22 mouse cellular contexts compared by ENCODE assay signal in the genomic region with DNA sequence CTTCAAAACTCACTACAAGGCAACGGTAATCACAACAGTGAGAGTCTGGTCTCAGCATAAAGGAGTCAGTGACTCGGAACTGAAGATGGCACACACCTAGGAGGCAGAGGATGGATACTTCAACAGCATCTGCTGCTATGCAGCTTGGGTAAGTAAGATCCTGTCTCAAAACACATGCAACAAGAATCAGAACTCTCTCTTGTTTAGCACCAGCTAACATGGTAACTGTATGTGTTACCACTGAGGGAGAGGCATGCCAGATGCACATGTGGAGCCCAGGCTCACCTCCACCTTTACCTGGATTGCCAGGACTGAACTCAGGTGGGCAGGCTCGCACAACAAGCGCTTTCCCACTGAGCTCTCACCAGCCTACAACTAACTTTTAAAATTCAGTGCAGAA. TPM values are rescaled to one million over a fixed set of nuclear protein-coding genes. Genes with fewer than 3 reads are reported as not detected.
A peak's percentile ranks its signal among the peaks of the same experiment; 100 is the strongest.
DNase-seq lines count a peak whose midpoint lies in the region; ATAC-seq lines count a peak whose summit lies in the region.
"Had no signal": no experiment of that assay in that cellular context is flagged by ENCODE, and none has a peak within 500 bp of the region (broad histone marks: within the 10 kb centered on the region; RNA-seq: fewer than 3 reads in every experiment).

No protein-coding gene starts in this region.

- DNase-seq in hindbrain, embryonic 14.5 days (ENCODE audit: low spot score) = no peak
- DNase-seq: adrenal gland, adult 8-10 months; adrenal gland, postnatal 14 days; B cell, adult 2 months; cerebellum, adult 11-12 months; cerebellum, adult 2 months; cerebellum, adult 9-10 months; cerebellum, postnatal 10 days; cerebellum, postnatal 25 days; forebrain, postnatal 0 days had no signal

- H3K4me1 ChIP-seq in forebrain, embryonic 15.5 days = no peaks in the 10 kb centered on the region; the same call in 1 of the 2 replicates
- peaks cover 13% of the 10 kb centered on the region; the same call in 1 of the 2 replicates for H3K4me1 ChIP-seq in forebrain, embryonic 13.5 days
- peaks cover 22% of the 10 kb centered on the region for H3K4me1 ChIP-seq in hindbrain, embryonic 14.5 days (replicated peaks; ENCODE audit: control insufficient read depth, insufficient read depth, low read length)
- peaks cover 3% of the 10 kb centered on the region for H3K4me1 ChIP-seq in hindbrain, embryonic 16.5 days (ENCODE audit: control insufficient read depth, insufficient read depth, low read depth, low read length)
- peaks cover 30% of the 10 kb centered on the region for H3K4me1 ChIP-seq in kidney, embryonic 16.5 days (ENCODE audit: insufficient read depth, low read length)
- peaks cover 22% of the 10 kb centered on the region for H3K4me1 ChIP-seq in kidney, embryonic 14.5 days (ENCODE audit: control insufficient read depth, insufficient read depth, low read length)

- H3K4me2 ChIP-seq in forebrain, embryonic 15.5 days (replicated peaks) = no peak overlapping the region
- no peak overlapping the region for H3K4me2 ChIP-seq in forebrain, embryonic 13.5 days
- H3K4me2 ChIP-seq in hindbrain, embryonic 14.5 days (replicated peaks) = no peak overlapping the region
- H3K4me2 ChIP-seq in hindbrain, embryonic 16.5 days (ENCODE audit: low read length) = no peak overlapping the region
- no peak overlapping the region for H3K4me2 ChIP-seq in kidney, embryonic 16.5 days (replicated peaks; ENCODE audit: low read depth, low read length)
- H3K4me2 ChIP-seq in kidney, embryonic 14.5 days (replicated peaks; ENCODE audit: low read depth, low read length) = no peak overlapping the region
- H3K4me2 ChIP-seq: embryonic facial prominence, embryonic 12.5 days had no signal

- H3K36me3 ChIP-seq in forebrain, embryonic 15.5 days = no peaks in the 10 kb centered on the region
- no peaks in the 10 kb centered on the region for H3K36me3 ChIP-seq in forebrain, embryonic 13.5 days (ENCODE audit: poor library complexity, severe bottlenecking)
- H3K36me3 ChIP-seq in hindbrain, embryonic 14.5 days (replicated peaks; ENCODE audit: control insufficient read depth, insufficient read depth) = no peaks in the 10 kb centered on the region
- H3K36me3 ChIP-seq in hindbrain, embryonic 16.5 days (ENCODE audit: control insufficient read depth, insufficient read depth, low read length) = no peaks in the 10 kb centered on the region
- H3K36me3 ChIP-seq in kidney, embryonic 16.5 days (ENCODE audit: insufficient read depth, low read length) = no peaks in the 10 kb centered on the region
- no peaks in the 10 kb centered on the region for H3K36me3 ChIP-seq in kidney, embryonic 14.5 days (ENCODE audit: control insufficient read depth, insufficient read depth, low read length)
- H3K36me3 ChIP-seq: embryonic facial prominence, embryonic 12.5 days; G1E had no signal

- H3K4me3 ChIP-seq in forebrain, embryonic 15.5 days = no peak overlapping the region
- H3K4me3 ChIP-seq in forebrain, embryonic 13.5 days = no peak overlapping the region
- H3K4me3 ChIP-seq in hindbrain, embryonic 14.5 days (replicated peaks; ENCODE audit: low read length) = no peak overlapping the region
- no peak overlapping the region for H3K4me3 ChIP-seq in hindbrain, embryonic 16.5 days (ENCODE audit: low read length)
- no peak overlapping the region for H3K4me3 ChIP-seq in kidney, embryonic 16.5 days (ENCODE audit: low read length)
- H3K4me3 ChIP-seq in kidney, embryonic 14.5 days (ENCODE audit: low read length) = no peak overlapping the region
- H3K4me3 ChIP-seq: embryonic facial prominence, embryonic 10.5 days; embryonic facial prominence, embryonic 12.5 days had no signal

- 0 out of 2 replicates have a peak, but pooled peaks have one; percentile 55 for ATAC-seq in forebrain, embryonic 15.5 days (replicated peaks)
- no peak for ATAC-seq in forebrain, embryonic 13.5 days
- peak; percentile 51; the same call in 1 of the 2 replicates for ATAC-seq in hindbrain, embryonic 14.5 days (ENCODE audit: low FRiP score)
- ATAC-seq in hindbrain, embryonic 16.5 days = no peak
- ATAC-seq in kidney, embryonic 16.5 days (ENCODE audit: low FRiP score, low TSS enrichment) = no peak
- no peak for ATAC-seq in kidney, embryonic 14.5 days (ENCODE audit: low FRiP score, low TSS enrichment)
- ATAC-seq: activated CD4-positive, CD25-positive, alpha-beta regulatory T cell, adult 4 months; CD4-positive, CD25-positive, alpha-beta regulatory T cell, adult 4 months; forebrain, postnatal 0 days; Patski had no signal

- 89% methylated on average over 4 of the region's 4 CpGs for WGBS in forebrain, embryonic 15.5 days
- 83% methylated on average over 4 of the region's 4 CpGs for WGBS in forebrain, embryonic 13.5 days
- WGBS in hindbrain, embryonic 14.5 days = 78% methylated on average over 4 of the region's 4 CpGs
- WGBS in hindbrain, embryonic 16.5 days = 82% methylated on average over 4 of the region's 4 CpGs
- WGBS in kidney, embryonic 16.5 days = 83% methylated on average over 4 of the region's 4 CpGs
- 81% methylated on average over 4 of the region's 4 CpGs for WGBS in kidney, embryonic 14.5 days

- H3K9me3 ChIP-seq in forebrain, embryonic 15.5 days = no peaks in the 10 kb centered on the region
- no peaks in the 10 kb centered on the region for H3K9me3 ChIP-seq in forebrain, embryonic 13.5 days (replicated peaks)
- H3K9me3 ChIP-seq in hindbrain, embryonic 14.5 days (ENCODE audit: control insufficient read depth, low read length) = no peaks in the 10 kb centered on the region
- no peaks in the 10 kb centered on the region for H3K9me3 ChIP-seq in hindbrain, embryonic 16.5 days (ENCODE audit: control insufficient read depth, low read length)
- H3K9me3 ChIP-seq in kidney, embryonic 16.5 days (ENCODE audit: low read length) = no peaks in the 10 kb centered on the region
- H3K9me3 ChIP-seq in kidney, embryonic 14.5 days (ENCODE audit: control insufficient read depth, low read length) = no peaks in the 10 kb centered on the region
- H3K9me3 ChIP-seq: embryonic facial prominence, embryonic 10.5 days; embryonic facial prominence, embryonic 12.5 days had no signal

- H3K27me3 ChIP-seq in forebrain, embryonic 15.5 days = no peaks in the 10 kb centered on the region
- no peaks in the 10 kb centered on the region for H3K27me3 ChIP-seq in forebrain, embryonic 13.5 days
- no peaks in the 10 kb centered on the region for H3K27me3 ChIP-seq in hindbrain, embryonic 14.5 days (ENCODE audit: control insufficient read depth, insufficient read depth, low read length)
- no peaks in the 10 kb centered on the region for H3K27me3 ChIP-seq in hindbrain, embryonic 16.5 days (replicated peaks; ENCODE audit: control insufficient read depth, insufficient read depth, low read length)
- H3K27me3 ChIP-seq in kidney, embryonic 16.5 days (ENCODE audit: insufficient read depth, low read length) = no peaks in the 10 kb centered on the region
- H3K27me3 ChIP-seq in kidney, embryonic 14.5 days (ENCODE audit: control insufficient read depth, insufficient read depth, low read length) = no peaks in the 10 kb centered on the region
- H3K27me3 ChIP-seq: CH12.LX; embryonic facial prominence, embryonic 12.5 days; Patski had no signal

- H3K9ac ChIP-seq in forebrain, embryonic 15.5 days (replicated peaks) = no peak overlapping the region
- H3K9ac ChIP-seq in forebrain, embryonic 13.5 days = no peak overlapping the region
- no peak overlapping the region for H3K9ac ChIP-seq in hindbrain, embryonic 14.5 days
- no peak overlapping the region for H3K9ac ChIP-seq in hindbrain, embryonic 16.5 days (ENCODE audit: low read depth, low read length)
- H3K9ac ChIP-seq in kidney, embryonic 16.5 days (replicated peaks; ENCODE audit: low read length) = no peak overlapping the region
- H3K9ac ChIP-seq in kidney, embryonic 14.5 days (ENCODE audit: low read depth, low read length) = no peak overlapping the region
- H3K9ac ChIP-seq: embryonic facial prominence, embryonic 12.5 days; forebrain, postnatal 0 days had no signal

- H3K27ac ChIP-seq in forebrain, embryonic 15.5 days (replicated peaks) = no peak overlapping the region
- no peak overlapping the region for H3K27ac ChIP-seq in forebrain, embryonic 13.5 days
- H3K27ac ChIP-seq in hindbrain, embryonic 14.5 days = no peak overlapping the region
- no peak overlapping the region for H3K27ac ChIP-seq in hindbrain, embryonic 16.5 days (ENCODE audit: low read depth, low read length)
- 0 out of 2 replicates have a peak overlapping the region, but pooled peaks have one; percentile 3 for H3K27ac ChIP-seq in kidney, embryonic 16.5 days (ENCODE audit: low read length)
- H3K27ac ChIP-seq in kidney, embryonic 14.5 days (ENCODE audit: low read depth, low read length) = no peak overlapping the region
- H3K27ac ChIP-seq: embryonic facial prominence, embryonic 10.5 days; embryonic facial prominence, embryonic 12.5 days had no signal

RNA-seq across cellular contexts. Expression of gene Dock7, which starts 11.9 kb away (rescaled TPM):
- 81.6 and 83.0 TPM in 2 replicates for polyA plus RNA-seq in forebrain, embryonic 15.5 days (2015; fragmentation: Nextera tagmentation; extraction: Ambion mirVana)
- 81.0 and 90.2 TPM in 2 replicates for polyA plus RNA-seq in forebrain, embryonic 13.5 days (2015; fragmentation: Nextera tagmentation; extraction: Ambion mirVana)
- 79.2 and 86.3 TPM in 2 replicates for polyA plus RNA-seq in hindbrain, embryonic 14.5 days (2014; fragmentation: Nextera tagmentation; extraction: Ambion mirVana)
- polyA plus RNA-seq in hindbrain, embryonic 16.5 days (2015; fragmentation: Nextera tagmentation; extraction: Ambion mirVana) = 40.8 and 53.3 TPM in 2 replicates
- 50.3 and 63.0 TPM in 2 replicates for polyA plus RNA-seq in kidney, embryonic 16.5 days (2015; fragmentation: Nextera tagmentation; extraction: Ambion mirVana)
- polyA plus RNA-seq in kidney, embryonic 14.5 days (2014; fragmentation: Nextera tagmentation; extraction: Ambion mirVana) = 63.1 and 84.5 TPM in 2 replicates
- polyA plus RNA-seq: CD4-positive, CD25-positive, alpha-beta regulatory T cell, adult 4 months; G1E had no signal

Comparison
In these comparisons a context has a peak if more than half of its experiments do, and no peak if none do; other contexts are left out.
1. ATAC-seq: peak in forebrain, embryonic 15.5 days (single experiment) and hindbrain, embryonic 14.5 days (single experiment); none in forebrain, embryonic 13.5 days (single experiment), hindbrain, embryonic 16.5 days (single experiment), kidney, embryonic 16.5 days (single experiment) and kidney, embryonic 14.5 days (single experiment).